In the genomic region with DNA sequence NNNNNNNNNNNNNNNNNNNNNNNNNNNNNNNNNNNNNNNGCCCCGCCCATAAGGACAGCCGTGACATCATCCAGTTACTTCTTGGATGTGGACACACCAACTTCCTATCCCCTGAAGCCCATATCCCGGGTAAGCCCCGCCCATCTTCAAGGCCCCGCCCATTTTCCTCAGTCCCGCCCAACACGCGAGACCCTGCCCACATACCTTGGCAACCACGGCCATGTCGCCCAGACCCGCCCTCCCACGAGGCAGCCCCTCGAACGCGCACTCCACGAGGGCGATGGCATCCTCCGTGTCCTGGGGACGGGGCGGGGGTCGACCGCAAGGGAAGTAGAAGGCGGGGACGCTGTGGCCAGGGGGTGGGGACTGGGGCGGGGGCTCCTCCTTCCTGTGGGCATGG, we compare ENCODE assay signal across 7 mouse cellular contexts. TPM values are rescaled to one million over a fixed set of nuclear protein-coding genes. Genes with fewer than 3 reads are reported as not detected.
DNase-seq lines count a peak whose midpoint lies in the region; ATAC-seq and TF ChIP-seq lines count a peak whose summit lies in the region.

No protein-coding gene starts in this region.

- ATAC-seq in heart, embryonic 15.5 days (replicated peaks; ENCODE audit: insufficient number of reproducible peaks, insufficient read depth, low FRiP score, low read depth), result no peak
- no peak for ATAC-seq in stomach, embryonic 15.5 days (ENCODE audit: insufficient read depth, low FRiP score, low read depth)

- H3K27ac ChIP-seq in heart, embryonic 15.5 days, result peak overlapping the region; percentile 98
- peak overlapping the region; percentile 98 for H3K27ac ChIP-seq in stomach, embryonic 15.5 days

- peaks cover 4% of the 10 kb centered on the region for H3K4me1 ChIP-seq in E14TG2a.4 (replicated peaks; ENCODE audit: low read depth, low read length)
- H3K4me1 ChIP-seq in heart, embryonic 15.5 days (replicated peaks), result no peaks in the 10 kb centered on the region
- H3K4me1 ChIP-seq in stomach, embryonic 15.5 days, result no peaks in the 10 kb centered on the region

- 2% methylated on average over 23 of the region's 25 CpGs for WGBS in heart, embryonic 15.5 days
- 1% methylated on average over 22 of the region's 25 CpGs for WGBS in stomach, embryonic 15.5 days

- DNase-seq in NIH3T3 (ENCODE audit: low read depth), result peak; percentile 37
- DNase-seq in cerebellum, postnatal 36 days, result peak; percentile 33 to 64
- peak; percentile 70 for DNase-seq in layer of hippocampus, adult 9-11 months
- peak; percentile 25 for DNase-seq in lung, postnatal 25 days (ENCODE audit: low spot score)

- H3K9ac ChIP-seq in heart, embryonic 15.5 days, result peak overlapping the region; percentile 76; the same call in 1 of the 2 replicates
- H3K9ac ChIP-seq in stomach, embryonic 15.5 days, result no peak overlapping the region

- no peaks in the 10 kb centered on the region for H3K36me3 ChIP-seq in E14TG2a.4 (ENCODE audit: insufficient read depth, low read length)
- no peaks in the 10 kb centered on the region for H3K36me3 ChIP-seq in heart, embryonic 15.5 days
- H3K36me3 ChIP-seq in stomach, embryonic 15.5 days, result no peaks in the 10 kb centered on the region

- peak overlapping the region; percentile 86; the same call in 1 of the 2 replicates for H3K4me3 ChIP-seq in E14TG2a.4 (replicated peaks; ENCODE audit: low read length)
- peak overlapping the region; percentile 73 for H3K4me3 ChIP-seq in heart, embryonic 15.5 days
- H3K4me3 ChIP-seq in stomach, embryonic 15.5 days (replicated peaks), result peak overlapping the region; percentile 66

- no peaks in the 10 kb centered on the region for H3K27me3 ChIP-seq in E14TG2a.4 (ENCODE audit: insufficient read depth, low read length)
- no peaks in the 10 kb centered on the region for H3K27me3 ChIP-seq in heart, embryonic 15.5 days
- H3K27me3 ChIP-seq in stomach, embryonic 15.5 days (replicated peaks), result no peaks in the 10 kb centered on the region

- H3K9me3 ChIP-seq in E14TG2a.4 (ENCODE audit: low read length), result no peaks in the 10 kb centered on the region
- no peaks in the 10 kb centered on the region for H3K9me3 ChIP-seq in heart, embryonic 15.5 days (replicated peaks)
- H3K9me3 ChIP-seq in stomach, embryonic 15.5 days, result no peaks in the 10 kb centered on the region

- TF ChIP-seq CTCF in E14TG2a.4 (conservative IDR thresholded peaks at IDR 0.05; ENCODE audit: low read length), result no peak

- H3K4me2 ChIP-seq in heart, embryonic 15.5 days, result peak overlapping the region; percentile 85
- H3K4me2 ChIP-seq in stomach, embryonic 15.5 days, result peak overlapping the region; percentile 78

RNA-seq across cellular contexts. Expression of gene Ppp2r3d, which starts 54.3 kb away (rescaled TPM):
- 121 and 137 TPM in 2 replicates for polyA plus RNA-seq in heart, embryonic 15.5 days (2015; fragmentation: Nextera tagmentation; extraction: Ambion mirVana)
- polyA plus RNA-seq in stomach, embryonic 15.5 days (2015; fragmentation: Nextera tagmentation; extraction: Ambion mirVana), result 128 and 139 TPM in 2 replicates
